Mouse (Mus musculus) heart, embryonic 13.5 days (tissue): Measurements from ENCODE around the gene Msi2. TPM values are rescaled to one million over a fixed set of nuclear protein-coding genes. Genes with fewer than 3 reads are reported as not detected.

ENCODE experiments used
- ATAC-seq: fragments of 200-750 bp; cut with Nextera tagmentation; 2 replicates; pipeline ENCODE4 v1.8.0; 2017; ENCODE audit warnings: moderate TSS enrichment; ENCODE audit not compliant: insufficient number of reproducible peaks, low FRiP score, low TSS enrichment; ENCODE audit errors: extremely low read depth
- H3K27ac ChIP-seq: fragments of 300-500 bp; sonication (generic); replicated peaks from 2 replicates; pipeline ENCODE4 v1.5.1; 2015; ENCODE audit warnings: moderate library complexity, mild to moderate bottlenecking, inconsistent platforms
- H3K27me3 ChIP-seq: fragments of 300-500 bp; sonication (generic); replicated peaks from 2 replicates; pipeline ENCODE4 v1.6.1; 2015; ENCODE audit warnings: mild to moderate bottlenecking, inconsistent platforms
- H3K36me3 ChIP-seq: fragments of 300-500 bp; sonication (generic); 2 replicates; pipeline ENCODE4 v1.6.1; 2015; ENCODE audit warnings: mild to moderate bottlenecking, inconsistent platforms
- H3K4me1 ChIP-seq: fragments of 300-500 bp; sonication (generic); 2 replicates; pipeline ENCODE4 v1.6.1; 2015; ENCODE audit warnings: inconsistent platforms
- H3K4me2 ChIP-seq: fragments of 300-500 bp; sonication (generic); 2 replicates; pipeline ENCODE4 v1.6.1; 2015; ENCODE audit warnings: inconsistent platforms, mild to moderate bottlenecking, moderate library complexity
- H3K4me3 ChIP-seq: fragments of 300-500 bp; sonication (generic); 2 replicates; pipeline ENCODE4 v1.5.1; 2015; ENCODE audit warnings: moderate library complexity, mild to moderate bottlenecking, inconsistent platforms
- H3K9ac ChIP-seq: fragments of 300-500 bp; sonication (generic); 2 replicates; pipeline ENCODE4 v1.6.1; 2015; ENCODE audit warnings: inconsistent platforms, mild to moderate bottlenecking, moderate library complexity
- H3K9me3 ChIP-seq: fragments of 300-500 bp; sonication (generic); 2 replicates; pipeline ENCODE4 v1.6.1; 2016; ENCODE audit warnings: inconsistent platforms
- WGBS: fragments of 180-500 bp; shearing (Covaris S2); methylation state at CpG from one replicate; pipeline ENCODE4 v1.1.7; 2015; ENCODE audit warnings: mixed read lengths; 5-methylcytosine and 5-hydroxymethylcytosine counted together
- polyA plus RNA-seq: library from polyadenylated mRNA; unstranded; fragments of >200 nt; fragmentation: Nextera tagmentation; extraction: Ambion mirVana; gene quantifications from 2 replicates; pipeline ENCODE4 v1.2.1, GENCODE M21; 2015

Gene Msi2
- polyA plus RNA-seq, 1 experiment from 2014 or later, result 16.2 TPM

DNA sequence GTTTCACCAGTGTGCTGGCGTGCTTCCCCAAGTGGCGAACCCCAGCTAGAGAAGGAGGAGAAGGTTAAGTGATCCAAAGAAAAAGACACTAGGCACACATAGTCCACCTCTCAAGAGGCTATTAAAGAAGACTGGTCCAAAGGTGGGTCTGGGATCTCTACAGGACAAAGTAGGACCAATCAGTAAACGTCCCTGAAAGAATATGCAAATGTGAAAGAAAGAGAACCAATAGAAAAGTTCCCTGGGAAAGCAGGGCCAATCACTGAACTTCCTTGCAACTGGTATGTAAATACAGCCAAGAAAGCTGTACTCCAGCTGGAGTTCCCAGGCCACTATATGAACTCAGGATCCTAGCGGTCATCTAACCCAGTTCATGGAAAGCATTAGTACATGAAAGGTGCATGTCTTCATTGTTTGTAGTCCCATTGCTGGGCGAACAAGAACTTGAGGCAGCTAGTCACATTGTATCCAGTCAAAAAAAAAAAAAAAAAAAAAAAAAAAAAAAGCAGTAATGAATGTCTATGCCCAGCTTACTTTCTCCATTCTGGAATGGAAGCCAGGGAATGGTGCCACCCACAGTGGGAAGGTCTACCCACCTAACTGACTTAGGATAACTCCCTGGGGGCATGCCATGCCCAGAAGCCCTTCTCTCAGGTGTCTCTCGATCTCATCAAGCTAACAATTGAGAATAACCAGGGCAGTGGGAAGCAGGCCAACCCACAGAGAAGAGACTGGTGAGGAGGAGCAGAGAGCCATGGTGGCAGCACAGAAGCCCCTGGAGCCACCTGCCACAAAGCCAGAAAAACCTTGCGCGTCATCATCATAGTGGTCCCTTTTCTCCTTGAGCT lies 87.0 kb downstream of the Msi2 start:
- ATAC-seq, result no peak
- H3K4me2 ChIP-seq, result no peak overlapping the region
- 0 out of 2 replicates have a peak, but pooled peaks cover 3% of the 10 kb centered on the region for H3K36me3 ChIP-seq
- H3K4me3 ChIP-seq, result no peak overlapping the region
- no peak overlapping the region for H3K9ac ChIP-seq
- no peak overlapping the region for H3K27ac ChIP-seq
- 85% methylated on average over 8 of the region's 8 CpGs for WGBS
- H3K9me3 ChIP-seq, result no peaks in the 10 kb centered on the region
- peaks cover 88% of the 10 kb centered on the region for H3K4me1 ChIP-seq
- H3K27me3 ChIP-seq, result no peaks in the 10 kb centered on the region

GRCm38 (mm10) chr11:88629619-88630018 lies 88.7 kb downstream of the Msi2 start:
- Histone ChIP-seq H3K27me3 (no peaks in the 10 kb centered on the region), H3K36me3 (0 out of 2 replicates have a peak, but pooled peaks cover 3% of the 10 kb centered on the region), H3K27ac (no peak overlapping the region; the same call in 1 of the 2 replicates), H3K4me2 (no peak overlapping the region), H3K9me3 (no peaks in the 10 kb centered on the region), H3K9ac (peak overlapping the region; percentile 63; the same call in 1 of the 2 replicates), H3K4me3 (no peak overlapping the region), H3K4me1 (peaks cover 89% of the 10 kb centered on the region)
- no peak for ATAC-seq
- WGBS, result 78% methylated on average over 4 of the region's 4 CpGs

- H3K36me3 ChIP-seq, result 0 out of 2 replicates have a peak, but pooled peaks cover 3% of the 10 kb centered on the region
- no peaks in the 10 kb centered on the region for H3K9me3 ChIP-seq
- no peak overlapping the region for H3K4me2 ChIP-seq
- peaks cover 89% of the 10 kb centered on the region for H3K4me1 ChIP-seq
- peak overlapping the region; percentile 63; the same call in 1 of the 2 replicates for H3K9ac ChIP-seq
- WGBS, result 77% methylated on average over 4 of the region's 4 CpGs
- no peaks in the 10 kb centered on the region for H3K27me3 ChIP-seq
- H3K4me3 ChIP-seq, result no peak overlapping the region
- no peak for ATAC-seq
- no peak overlapping the region; the same call in 1 of the 2 replicates for H3K27ac ChIP-seq
Observed at GRCm38 (mm10) chr11:88629165-88629564, 89.1 kb downstream of the Msi2 start.

GRCm38 (mm10) chr11:88628676-88629075 lies 89.6 kb downstream of the Msi2 start:
- Histone ChIP-seq H3K9me3 (no peaks in the 10 kb centered on the region), H3K27ac (no peak overlapping the region), H3K36me3 (no peaks in the 10 kb centered on the region), H3K27me3 (no peaks in the 10 kb centered on the region), H3K9ac (peak overlapping the region; percentile 40; the same call in 1 of the 2 replicates), H3K4me3 (no peak overlapping the region), H3K4me1 (peaks cover 90% of the 10 kb centered on the region), H3K4me2 (no peak overlapping the region)
- ATAC-seq, result no peak
- 54% methylated on average over 3 of the region's 3 CpGs for WGBS

GRCm38 (mm10) chr11:88627327-88627726 lies 91.0 kb downstream of the Msi2 start:
- 41% methylated on average over 7 of the region's 7 CpGs for WGBS
- H3K36me3 ChIP-seq, result no peaks in the 10 kb centered on the region
- no peak overlapping the region for H3K4me2 ChIP-seq
- no peak overlapping the region for H3K4me3 ChIP-seq
- peaks cover 92% of the 10 kb centered on the region for H3K4me1 ChIP-seq
- H3K27me3 ChIP-seq, result no peaks in the 10 kb centered on the region
- ATAC-seq, result no peak
- H3K9me3 ChIP-seq, result no peaks in the 10 kb centered on the region
- peak overlapping the region; percentile 50 for H3K27ac ChIP-seq
- H3K9ac ChIP-seq, result no peak overlapping the region

GRCm38 (mm10) chr11:88626576-88626975 lies 91.7 kb downstream of the Msi2 start:
- Histone ChIP-seq H3K27me3 (no peaks in the 10 kb centered on the region), H3K36me3 (no peaks in the 10 kb centered on the region), H3K9ac (no peak overlapping the region), H3K4me1 (peaks cover 92% of the 10 kb centered on the region), H3K27ac (peak overlapping the region; percentile 50), H3K4me2 (no peak overlapping the region), H3K4me3 (no peak overlapping the region), H3K9me3 (no peaks in the 10 kb centered on the region)
- ATAC-seq, result no peak
- 75% methylated on average over 8 of the region's 8 CpGs for WGBS

- no peak overlapping the region; the same call in 1 of the 2 replicates for H3K27ac ChIP-seq
- no peak overlapping the region for H3K4me2 ChIP-seq
- H3K27me3 ChIP-seq, result no peaks in the 10 kb centered on the region
- H3K9me3 ChIP-seq, result no peaks in the 10 kb centered on the region
- no peaks in the 10 kb centered on the region for H3K36me3 ChIP-seq
- 84% methylated on average over 9 of the region's 9 CpGs for WGBS
- H3K4me3 ChIP-seq, result no peak overlapping the region
- H3K9ac ChIP-seq, result no peak overlapping the region
- no peak for ATAC-seq
- peaks cover 96% of the 10 kb centered on the region for H3K4me1 ChIP-seq
Observed at GRCm38 (mm10) chr11:88626061-88626460, 92.3 kb downstream of the Msi2 start.

GRCm38 (mm10) chr11:88625063-88625462 lies 93.2 kb downstream of the Msi2 start:
- H3K4me2 ChIP-seq, result no peak overlapping the region
- H3K4me1 ChIP-seq, result peaks cover 98% of the 10 kb centered on the region
- no peaks in the 10 kb centered on the region for H3K36me3 ChIP-seq
- ATAC-seq, result no peak
- no peak overlapping the region for H3K27ac ChIP-seq
- H3K9me3 ChIP-seq, result no peaks in the 10 kb centered on the region
- no peak overlapping the region for H3K9ac ChIP-seq
- H3K4me3 ChIP-seq, result no peak overlapping the region
- no peaks in the 10 kb centered on the region for H3K27me3 ChIP-seq
- 84% methylated on average over 14 of the region's 14 CpGs for WGBS

DNA sequence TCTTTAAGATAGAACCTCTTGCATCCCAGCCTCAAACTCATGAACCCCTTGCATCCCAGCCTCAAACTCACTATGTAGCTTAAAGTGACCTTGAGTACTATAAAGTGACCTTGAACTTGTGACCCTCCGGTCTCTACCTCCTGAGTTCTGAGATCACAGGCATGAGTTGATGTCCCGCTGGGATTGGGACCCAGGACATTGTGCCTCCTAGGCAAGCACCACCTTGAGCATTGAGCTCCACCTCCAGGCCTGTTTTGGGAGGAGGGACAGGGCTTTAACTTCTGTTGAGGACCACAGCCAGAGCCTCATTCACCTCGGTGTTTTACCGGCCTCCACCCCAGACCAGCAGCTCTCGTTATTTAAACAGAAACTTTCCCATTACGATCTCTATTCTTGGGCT lies 93.7 kb downstream of the Msi2 start:
- H3K27ac ChIP-seq, result 0 out of 2 replicates have a peak overlapping the region, but pooled peaks have one; percentile 10
- peaks cover 100% of the 10 kb centered on the region for H3K4me1 ChIP-seq

GRCm38 (mm10) chr11:88623671-88624070 lies 94.6 kb downstream of the Msi2 start:
- H3K9ac ChIP-seq, result no peak overlapping the region
- no peaks in the 10 kb centered on the region for H3K9me3 ChIP-seq
- H3K36me3 ChIP-seq, result no peaks in the 10 kb centered on the region
- H3K4me2 ChIP-seq, result no peak overlapping the region
- no peaks in the 10 kb centered on the region for H3K27me3 ChIP-seq
- H3K4me3 ChIP-seq, result no peak overlapping the region
- ATAC-seq, result no peak
- 61% methylated on average over 6 of the region's 6 CpGs for WGBS
- H3K4me1 ChIP-seq, result peaks cover 100% of the 10 kb centered on the region
- peak overlapping the region; percentile 68 for H3K27ac ChIP-seq

More for the DNA sequence above, 93.7 kb downstream of the Msi2 start:
- 76% methylated on average over 6 of the region's 6 CpGs for WGBS
- Histone ChIP-seq H3K9me3 (no peaks in the 10 kb centered on the region), H3K36me3 (no peaks in the 10 kb centered on the region), H3K4me2 (no peak overlapping the region), H3K9ac (no peak overlapping the region), H3K4me3 (no peak overlapping the region), H3K27me3 (no peaks in the 10 kb centered on the region)
- ATAC-seq, result no peak

DNA sequence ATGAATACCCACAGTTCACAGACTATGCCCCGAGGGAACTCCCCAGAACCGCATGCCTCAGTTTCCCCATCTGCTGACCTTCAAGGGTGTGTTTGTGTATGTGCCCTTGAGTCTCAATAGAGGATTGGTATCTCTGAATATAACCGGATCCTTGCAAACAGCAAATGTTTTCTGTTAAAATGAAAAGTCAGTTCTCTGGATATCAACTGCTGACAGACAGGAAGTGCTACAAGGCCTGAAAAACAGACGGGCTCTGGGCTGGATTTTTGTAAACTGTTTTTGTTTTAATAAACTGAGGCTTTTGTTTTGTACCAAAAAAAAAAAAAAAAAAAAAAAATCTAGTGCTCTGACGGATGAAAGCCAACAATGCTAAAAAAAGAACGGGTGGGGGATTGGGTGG lies 95.8 kb downstream of the Msi2 start:
- no peak for ATAC-seq
- Histone ChIP-seq H3K27ac (peak overlapping the region; percentile 68), H3K4me3 (no peak overlapping the region), H3K27me3 (no peaks in the 10 kb centered on the region), H3K4me2 (no peak overlapping the region), H3K4me1 (peaks cover 100% of the 10 kb centered on the region), H3K9me3 (no peaks in the 10 kb centered on the region), H3K9ac (peak overlapping the region; percentile 61; the same call in 1 of the 2 replicates), H3K36me3 (peaks cover under 1% of the 10 kb centered on the region; the same call in 1 of the 2 replicates)
- WGBS, result 25% methylated on average over 6 of the region's 6 CpGs
